Mouse (Mus musculus) left cerebral cortex, postnatal 10 days (tissue): ENCODE data around the gene Brd9. TPM values are rescaled to one million over a fixed set of nuclear protein-coding genes. Genes with fewer than 3 reads are reported as not detected.

Experiments
- DNase-seq, 2 experiments: peaks; one replicate each; pipeline ENCODE4 v3.0.0; 2021 to 2022; ENCODE audit warnings: low spot score in 2 of 2, mixed read lengths in 1 of 2; ENCODE audit errors: extremely low spot score in 1 of 2
- intact Hi-C: fragments of 180-260 bp; cut with DNase I; formaldehyde crosslinking; loops from one replicate; pipeline ENCODE4 v1.15.1; 2025
- total RNA-seq, 2 experiments: library from RNA; stranded (reverse); gene quantifications; 2 replicates each; pipeline ENCODE4 v1.2.3; 2021

The Brd9 gene
- 10 to 100 TPM; 84.8 to 92.0 TPM for total RNA-seq

DNA sequence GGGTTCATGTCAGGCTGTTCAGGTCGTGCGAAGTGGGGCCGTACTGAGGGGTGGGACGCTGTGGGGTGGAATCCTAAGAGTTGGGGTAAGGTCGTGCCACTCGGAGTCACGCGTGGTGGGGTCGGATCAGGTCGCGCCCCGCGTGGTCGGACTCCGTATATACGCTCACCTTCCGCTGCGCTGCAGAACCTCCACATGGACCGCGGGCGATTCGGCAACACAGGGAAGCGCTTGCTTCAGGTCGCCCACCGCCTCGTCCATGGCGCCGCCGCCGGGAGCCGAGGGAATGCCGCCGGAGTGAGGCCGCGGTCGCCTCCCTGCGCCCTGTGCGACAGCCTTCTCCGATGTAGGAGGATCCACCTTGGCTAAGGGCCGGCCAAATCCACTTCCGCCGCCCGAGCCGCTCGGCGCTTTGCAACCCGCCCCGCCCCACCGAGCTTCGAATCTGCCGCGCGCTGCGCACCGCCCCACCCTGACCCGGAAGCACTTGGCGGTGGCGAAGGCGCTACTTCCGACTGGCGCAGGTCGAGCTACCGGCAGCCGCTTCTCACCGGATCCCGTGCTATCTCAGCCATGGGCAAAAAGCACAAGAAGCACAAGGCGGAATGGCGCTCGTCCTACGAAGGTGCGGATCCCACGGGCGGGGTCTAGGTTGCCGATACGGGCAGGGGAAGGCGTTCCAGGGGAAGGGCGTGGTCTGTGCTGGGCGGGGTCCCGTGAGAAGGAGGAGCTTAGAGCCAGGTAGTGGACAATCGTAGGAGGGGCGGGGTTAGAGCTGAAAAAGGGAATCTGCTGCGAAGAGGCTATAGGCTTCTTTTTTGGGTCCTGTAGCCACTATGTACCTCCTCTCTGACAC is at the start of gene Brd9, which contains the start of gene Trip13:
Gene Brd9 (plus strand): TSS at position 491 of the 856 bp plus-strand sequence.
Gene Trip13 (minus strand): TSS at position 464 of the 856 bp plus-strand sequence.
- DNase-seq, result peak; percentile 84 to 96

DNA sequence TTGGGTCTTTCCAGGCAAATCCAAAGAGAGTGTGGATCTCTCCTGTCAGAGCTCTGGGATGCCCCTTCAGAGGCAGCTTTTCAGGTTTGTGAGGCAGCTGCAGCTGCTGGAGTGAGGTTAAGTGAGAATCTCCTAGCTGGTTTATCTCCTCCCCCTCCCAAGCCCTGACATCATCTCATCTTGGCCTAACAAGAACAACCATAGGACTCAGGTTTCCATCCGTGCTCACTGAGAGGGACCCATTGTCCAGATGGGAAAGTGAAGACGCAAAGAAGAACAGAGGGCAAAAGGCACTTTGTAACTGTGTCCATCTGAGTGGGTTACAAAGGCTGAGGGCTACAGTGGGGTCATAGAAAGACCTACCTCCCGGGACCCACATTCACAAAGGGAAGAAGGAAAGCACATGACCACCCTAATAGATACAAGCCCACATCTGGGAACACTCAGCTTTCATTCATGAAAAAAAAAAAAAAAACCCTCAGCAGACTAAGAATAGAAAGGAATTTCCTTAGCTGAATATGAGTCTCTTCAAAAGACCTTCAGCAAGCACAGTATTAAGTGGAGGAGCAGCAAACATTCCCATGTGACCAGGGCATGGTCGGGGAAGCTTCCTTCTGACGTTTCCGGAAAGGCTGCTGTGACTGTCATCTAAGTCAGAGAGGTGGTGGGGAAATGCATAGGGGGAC is 45.0 kb upstream of the Brd9 start:
- intact Hi-C loops, result no loop called here
- DNase-seq, result peak in 1 of 2 experiments; percentile 48

More for the DNA sequence above, at the start of gene Brd9, which contains the start of gene Trip13:
- intact Hi-C loops, result no loop called here

DNA sequence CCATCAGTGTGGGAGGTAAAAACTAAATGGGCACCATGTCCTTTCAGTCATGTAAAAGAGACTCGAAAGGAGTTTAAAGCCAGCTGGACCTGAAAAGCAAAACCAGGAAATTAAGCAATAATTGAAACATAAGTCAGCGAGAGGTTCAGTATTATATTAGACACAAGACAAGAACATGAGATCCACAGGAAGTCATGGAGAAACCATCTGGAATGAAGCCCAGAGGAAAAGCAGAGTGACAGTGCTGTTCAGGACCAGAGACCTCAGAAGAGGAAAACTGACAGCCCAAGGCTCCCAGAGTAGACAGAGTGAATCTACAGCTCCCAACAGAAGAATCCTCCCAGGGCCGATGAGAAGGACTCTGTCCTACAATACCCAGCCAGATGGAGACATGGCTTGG is 40.0 kb upstream of the Brd9 start:
- intact Hi-C loops, result no loop called here
- no peak for DNase-seq

DNA sequence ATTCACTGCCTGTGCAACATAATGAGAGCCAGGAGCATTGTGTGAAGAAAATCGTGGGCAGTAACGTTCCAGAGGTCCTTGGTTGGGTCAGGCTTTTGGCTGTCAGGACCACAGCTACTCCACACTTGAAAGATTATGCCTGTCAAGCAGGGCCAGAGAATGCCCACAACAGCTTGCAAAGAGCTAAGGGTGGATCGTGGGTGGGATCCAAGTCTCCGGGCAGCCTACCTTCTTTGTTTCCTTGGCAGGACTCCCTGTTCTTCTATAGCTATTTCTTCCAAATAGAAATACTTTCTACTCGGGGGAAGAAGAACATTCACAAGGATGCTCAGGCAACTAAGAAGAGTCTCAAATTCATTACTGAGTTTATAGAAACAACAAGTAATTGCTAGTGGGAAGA is 30.5 kb upstream of the Brd9 start:
- intact Hi-C loops, result loop anchor here (2.0 to 10.0 kb wide), 3 partner anchors 70 to 262 kb away; no protein-coding TSS in a partner anchor
- no peak for DNase-seq

DNA sequence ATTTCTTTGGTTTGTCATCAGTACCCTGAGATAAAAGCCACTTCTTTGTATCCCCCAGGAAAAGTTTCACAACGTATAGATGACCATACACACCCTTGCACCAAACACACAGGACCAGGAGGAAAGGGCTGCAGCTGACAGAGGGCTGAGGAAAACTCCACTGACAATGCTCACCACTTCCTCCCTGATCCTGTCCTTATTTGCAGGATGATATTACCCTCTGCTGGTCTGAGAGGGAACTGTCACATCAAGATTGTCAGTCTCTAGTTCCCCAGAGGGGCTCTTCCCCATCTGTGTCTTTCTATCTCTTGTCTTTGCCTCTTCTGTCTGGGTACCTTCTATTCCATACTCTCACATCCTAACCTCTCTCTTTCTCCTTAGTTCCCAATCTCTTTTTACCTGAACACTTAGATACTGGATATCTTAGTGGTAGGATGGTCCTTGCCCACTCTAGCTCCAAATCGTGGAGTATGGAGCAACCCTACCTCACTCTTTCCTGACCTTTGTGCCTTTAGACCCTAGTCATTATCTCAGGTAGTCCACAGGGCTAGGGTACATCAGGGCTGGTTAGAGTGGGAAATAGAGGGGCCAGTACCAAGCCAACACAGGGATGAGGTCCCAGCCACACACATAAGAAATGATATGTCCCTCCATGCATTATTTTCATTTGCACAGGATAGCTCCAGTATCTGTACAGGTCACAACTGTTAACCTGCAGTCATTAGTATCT is 29.8 kb upstream of the Brd9 start:
- DNase-seq, result peak; percentile 48 to 53
- intact Hi-C loops, result loop anchor here (2.0 to 10.0 kb wide), 3 partner anchors 71 to 263 kb away; no protein-coding TSS in a partner anchor

DNA sequence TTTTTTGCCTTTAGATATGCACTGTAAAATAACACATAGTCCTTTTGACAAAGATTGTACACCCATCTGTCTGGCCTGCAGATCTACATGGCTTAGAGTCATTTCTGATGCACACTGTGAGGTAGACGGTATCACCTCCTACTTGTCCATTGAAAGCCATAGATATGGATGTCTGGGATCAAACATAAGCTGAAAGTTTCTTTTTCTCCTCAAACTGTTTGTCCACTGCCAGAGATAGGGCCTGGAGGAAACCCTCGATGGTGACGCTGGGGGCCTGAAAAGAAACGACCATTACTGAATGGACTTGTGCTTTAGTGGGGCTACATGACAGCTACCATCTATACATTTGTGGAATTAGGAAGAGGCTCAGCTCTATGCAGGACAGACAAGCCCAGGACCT is 24.5 kb upstream of the Brd9 start:
- intact Hi-C loops, result no loop called here

DNA sequence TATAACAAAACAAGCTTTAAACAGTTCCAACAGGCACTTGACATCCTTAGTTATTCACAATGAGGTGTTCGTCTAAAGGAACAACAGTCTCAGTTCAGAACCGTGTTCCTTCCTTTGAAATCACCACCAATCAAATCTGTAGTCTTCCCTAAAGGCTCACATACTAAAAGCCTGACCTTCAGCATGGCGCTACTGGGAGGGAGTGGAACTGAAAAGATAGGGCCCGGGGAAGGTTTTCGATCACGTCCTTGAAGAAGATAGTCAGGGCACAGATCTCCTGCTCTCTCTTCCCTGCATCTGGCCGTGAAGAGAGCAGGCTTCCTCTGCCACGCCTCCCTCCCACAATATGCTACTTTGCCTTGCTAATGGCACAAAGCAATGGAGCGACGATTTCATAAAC is 5.4 kb upstream of the Brd9 start:
- intact Hi-C loops, result no loop called here
- no peak for DNase-seq

More for the DNA sequence above, 24.5 kb upstream of the Brd9 start:
- DNase-seq, result no peak

DNA sequence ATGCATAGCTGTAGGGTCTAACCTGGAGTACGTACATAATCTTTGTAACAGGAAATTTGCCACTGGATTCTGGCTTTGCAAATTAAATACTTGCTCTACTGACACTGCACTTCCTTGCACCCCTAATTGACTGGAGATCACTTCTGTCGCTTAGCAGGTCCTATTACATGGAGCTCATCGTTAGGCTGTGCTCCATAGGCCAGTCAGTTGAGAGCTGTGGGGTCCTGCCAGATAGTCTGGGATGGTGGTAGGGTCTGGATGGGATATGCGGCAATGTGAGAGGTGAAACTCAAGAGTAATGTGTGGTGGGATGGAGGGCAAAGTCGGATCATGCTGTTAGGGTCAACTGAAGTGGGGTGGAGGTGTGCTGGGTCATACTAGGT is 682 bp upstream of the Brd9 start:
- no peak for DNase-seq
- intact Hi-C loops, result no loop called here

DNA sequence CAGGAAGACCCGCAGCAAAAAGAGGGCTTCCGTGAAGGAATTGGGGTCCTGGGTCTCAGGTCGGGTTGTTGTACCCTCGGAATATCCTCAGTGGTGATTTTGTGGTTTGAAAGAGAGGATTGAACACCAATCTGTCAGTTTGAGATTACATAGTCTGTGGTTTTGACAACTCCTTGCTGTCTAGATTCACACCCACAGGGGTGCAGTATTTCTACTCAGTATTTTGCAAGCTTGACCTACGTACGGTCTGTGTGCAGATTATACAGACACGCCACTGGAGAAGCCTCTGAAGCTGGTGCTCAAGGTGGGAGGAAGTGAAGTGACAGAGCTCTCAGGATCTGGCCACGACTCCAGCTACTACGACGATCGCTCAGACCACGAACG is 558 bp downstream of the Brd9 start:
- DNase-seq, result no peak

DNA sequence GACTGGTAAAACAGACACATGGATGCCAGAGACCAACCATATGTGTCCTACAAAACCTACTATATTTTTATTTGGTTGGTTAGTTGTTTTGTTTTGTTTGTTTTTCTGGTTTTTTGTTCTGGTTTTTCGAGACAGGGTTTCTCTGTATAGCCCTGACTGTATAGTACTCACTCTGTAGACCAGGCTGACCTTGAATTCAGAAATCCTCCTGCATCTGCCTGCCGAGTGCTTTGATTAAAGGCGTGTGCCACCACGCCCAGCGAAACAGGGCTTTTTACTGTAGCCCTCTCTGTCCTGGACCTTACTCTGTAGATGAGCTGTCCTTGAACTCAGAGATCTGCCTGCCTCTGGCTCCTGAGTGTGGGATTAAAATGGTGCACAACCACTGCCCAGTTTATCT is 1.5 kb downstream of the Brd9 start:
- intact Hi-C loops, result no loop called here
- no peak for DNase-seq

More for the DNA sequence above, 558 bp downstream of the Brd9 start:
- intact Hi-C loops, result no loop called here

DNA sequence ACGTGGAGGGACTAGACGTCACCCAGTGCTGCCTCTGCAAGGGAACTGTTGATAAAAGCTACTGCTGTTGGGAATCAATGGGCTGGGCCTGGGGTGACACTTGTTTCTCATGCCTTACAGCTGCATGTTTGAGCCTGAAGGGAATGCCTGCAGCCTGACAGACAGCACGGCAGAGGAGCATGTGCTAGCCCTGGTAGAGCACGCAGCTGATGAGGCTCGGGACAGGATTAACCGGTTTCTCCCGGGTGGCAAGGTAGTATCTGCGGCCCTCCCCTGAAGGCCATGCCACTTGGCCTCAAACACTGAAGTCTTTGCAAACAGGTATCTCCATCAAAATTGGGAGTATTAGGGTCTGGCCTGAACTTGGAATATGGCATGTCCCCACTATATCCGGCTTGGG is 7.0 kb downstream of the Brd9 start:
- no peak for DNase-seq
- intact Hi-C loops, result no loop called here

DNA sequence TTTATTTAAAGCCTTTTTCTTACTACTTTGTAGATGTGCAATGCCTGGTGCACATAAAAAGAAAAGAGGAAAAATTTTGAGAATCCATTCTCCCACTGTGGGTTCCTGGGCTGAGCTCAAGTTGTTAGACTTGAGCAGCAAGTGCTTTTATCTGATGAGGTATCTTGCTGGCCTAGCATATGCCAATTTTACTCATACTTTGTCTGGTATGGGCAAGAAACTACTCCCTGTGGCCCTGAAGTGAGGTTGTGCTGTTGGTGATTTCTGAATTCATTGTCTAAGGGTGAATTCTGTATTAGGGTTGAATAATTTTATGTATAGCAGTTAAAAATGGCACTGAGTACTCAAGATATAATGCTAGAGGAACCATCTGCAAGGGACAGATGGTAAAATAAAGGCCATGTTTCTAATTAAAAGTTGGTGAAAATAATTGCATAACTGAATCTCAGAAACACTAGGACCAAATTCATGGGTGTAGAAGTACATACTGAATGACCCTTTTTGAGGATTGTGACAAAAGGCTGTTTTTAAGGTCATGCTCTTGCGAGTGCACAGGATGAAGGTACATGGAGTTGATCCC is 16.0 kb downstream of the Brd9 start:
- no peak for DNase-seq
- intact Hi-C loops, result no loop called here

DNA sequence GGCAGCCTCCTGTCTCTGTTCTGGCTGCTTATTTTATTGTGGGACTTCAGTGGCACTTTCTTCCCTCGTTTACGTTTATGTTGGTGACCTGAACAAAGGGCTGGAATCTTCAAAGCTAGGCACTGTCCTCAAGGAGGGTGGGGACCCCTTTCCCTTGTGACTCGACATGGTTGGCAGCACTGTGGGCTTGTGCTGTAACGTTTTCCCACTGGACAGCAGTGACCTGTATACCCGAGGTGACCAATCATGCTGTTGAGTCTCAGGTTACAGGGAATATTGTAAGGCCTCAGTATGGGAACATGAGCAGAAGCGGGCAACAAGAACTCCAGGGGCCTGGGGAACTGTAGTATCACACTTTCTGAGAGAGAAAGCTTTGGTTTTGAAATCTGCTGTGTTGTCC is 17.1 kb downstream of the Brd9 start:
- no peak for DNase-seq
- intact Hi-C loops, result no loop called here

DNA sequence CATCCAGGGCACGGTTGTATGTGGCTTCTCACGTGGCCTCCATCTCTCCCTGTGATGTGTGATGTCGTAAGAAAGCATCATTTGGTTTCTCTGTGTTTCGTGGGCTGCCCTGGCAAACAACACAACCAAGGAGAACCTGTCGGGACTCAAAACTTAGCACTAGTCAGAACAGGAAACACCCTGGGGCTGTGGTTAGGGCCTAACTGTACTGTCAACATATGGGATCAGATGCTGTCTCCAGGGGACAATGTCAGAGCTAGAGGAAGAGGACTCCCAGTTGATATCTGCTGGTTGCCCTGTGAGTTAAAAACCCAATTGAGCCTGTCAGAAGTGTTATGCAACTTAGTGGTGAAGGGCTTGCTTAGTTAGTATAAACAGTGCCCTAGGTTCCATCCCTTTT is 17.9 kb downstream of the Brd9 start:
- no peak for DNase-seq
- intact Hi-C loops, result no loop called here

DNA sequence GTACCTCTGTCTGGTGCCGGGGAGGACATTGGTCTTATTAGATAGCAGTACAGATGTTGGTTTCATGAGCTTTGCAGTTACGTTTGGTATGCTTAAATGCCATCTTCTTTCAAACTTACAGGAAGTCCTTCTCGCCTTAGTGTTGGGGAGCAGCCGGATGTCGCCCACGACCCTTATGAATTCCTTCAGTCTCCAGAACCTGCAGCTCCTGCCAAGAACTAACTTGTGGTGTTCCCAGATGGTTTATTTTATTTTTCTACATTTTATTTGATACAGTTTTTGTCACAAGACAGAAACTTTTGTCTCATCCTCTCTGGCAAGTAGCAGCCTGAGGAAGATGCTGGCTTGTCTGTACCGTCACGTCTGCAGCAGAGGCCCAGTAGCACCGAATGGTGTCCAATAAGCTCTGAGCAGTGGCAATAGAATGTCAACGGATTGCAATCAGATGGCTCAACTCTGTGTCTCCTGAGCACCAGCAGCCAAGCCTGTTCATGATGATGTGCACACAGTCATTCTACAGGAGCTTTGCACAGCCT is 22.6 kb downstream of the Brd9 start:
- intact Hi-C loops, result no loop called here
- no peak for DNase-seq

DNA sequence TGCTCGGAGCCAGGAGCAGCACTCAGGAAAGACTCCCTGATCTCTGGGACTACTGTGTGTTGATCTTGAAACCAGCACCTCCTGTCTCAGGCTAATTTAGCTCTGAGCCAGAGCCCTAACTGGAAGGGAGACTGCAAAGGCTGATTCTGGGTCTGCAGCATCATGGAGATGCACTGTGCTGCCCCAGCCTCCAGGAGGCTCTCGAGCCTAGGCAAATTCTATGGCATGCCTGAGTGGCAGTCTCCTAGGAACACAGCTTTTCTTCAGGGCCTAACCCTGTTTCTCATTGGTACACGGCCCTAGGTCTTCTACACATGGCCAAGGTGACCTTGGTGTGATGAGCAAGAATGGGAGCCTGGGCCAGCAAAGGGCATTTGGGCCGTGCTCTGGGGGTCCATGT is 23.6 kb downstream of the Brd9 start:
- no peak for DNase-seq
- intact Hi-C loops, result no loop called here

DNA sequence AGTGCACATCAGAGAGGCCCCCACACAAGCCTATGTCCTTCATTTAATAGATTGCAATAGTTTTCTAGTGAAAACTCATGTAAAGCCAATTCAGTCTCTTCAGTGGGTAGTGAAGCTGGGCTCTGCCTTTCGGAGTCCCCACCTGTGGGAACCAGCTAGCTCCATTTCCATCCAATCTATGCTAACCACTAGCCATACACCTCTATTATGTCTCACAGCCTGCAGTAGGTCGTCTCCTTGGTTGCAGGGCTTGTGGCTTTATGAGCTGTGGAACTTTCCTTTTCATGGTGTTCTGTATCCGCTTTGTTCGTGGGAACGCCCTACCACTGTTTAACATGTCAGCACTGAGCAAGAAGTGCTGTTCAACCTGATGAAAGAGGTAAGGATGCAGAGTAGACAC is 25.9 kb downstream of the Brd9 start, which contains the start of gene Zdhhc11:
Gene Zdhhc11 (plus strand): TSS at position 301 of the 400 bp plus-strand sequence.
- no peak for DNase-seq
- intact Hi-C loops, result no loop called here

DNA sequence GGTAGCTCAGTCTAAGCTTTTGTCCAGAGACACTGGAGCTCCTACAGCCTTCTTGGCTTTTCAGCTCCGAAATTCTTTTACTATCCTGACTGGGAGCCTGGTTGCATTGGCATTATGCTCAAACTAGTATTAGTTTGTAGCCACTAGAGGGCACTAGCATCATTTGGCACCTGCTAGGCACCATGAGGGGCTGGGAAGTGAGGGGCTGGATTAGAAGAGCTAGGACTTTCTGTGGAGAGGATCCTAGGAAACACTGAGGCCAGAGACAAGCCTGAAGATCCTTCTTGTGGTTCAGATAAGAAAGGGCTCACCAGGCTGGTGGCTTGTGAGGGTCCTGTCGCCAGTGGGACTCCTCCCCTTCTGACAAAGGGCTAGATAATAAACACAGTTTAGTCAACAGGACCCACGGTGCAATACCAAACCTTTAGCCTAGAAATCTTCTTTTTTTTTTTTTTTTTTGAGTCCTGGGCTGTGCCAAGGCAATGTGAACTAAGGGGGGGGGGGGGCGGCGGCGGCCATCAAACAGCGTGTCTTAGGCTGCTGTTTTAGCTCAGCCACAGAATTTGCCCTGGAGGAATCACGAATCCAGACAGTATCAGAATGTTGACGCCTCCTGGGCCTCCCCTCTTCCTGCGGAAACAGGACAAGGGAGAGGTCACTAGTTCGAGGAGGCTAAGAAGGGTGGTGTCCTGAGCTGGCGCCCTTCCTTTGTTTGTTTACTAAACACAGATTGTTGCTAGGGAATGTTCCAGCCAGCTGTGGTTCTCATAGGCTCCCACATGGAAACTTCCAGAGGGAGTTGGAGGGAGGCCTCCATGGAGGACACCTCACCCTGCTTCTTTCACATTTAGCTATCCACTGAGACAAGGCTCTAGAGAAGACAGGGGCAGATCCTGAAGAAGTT is 33.2 kb downstream of the Brd9 start:
- DNase-seq, result peak; percentile 65 to 78
- intact Hi-C loops, result loop anchor here (5.0 to 10.0 kb wide), 2 partner anchors 194 to 332 kb away; no protein-coding TSS in a partner anchor
